Comparison of ENCODE assay signal across 8 mouse cellular contexts in the genomic region with DNA sequence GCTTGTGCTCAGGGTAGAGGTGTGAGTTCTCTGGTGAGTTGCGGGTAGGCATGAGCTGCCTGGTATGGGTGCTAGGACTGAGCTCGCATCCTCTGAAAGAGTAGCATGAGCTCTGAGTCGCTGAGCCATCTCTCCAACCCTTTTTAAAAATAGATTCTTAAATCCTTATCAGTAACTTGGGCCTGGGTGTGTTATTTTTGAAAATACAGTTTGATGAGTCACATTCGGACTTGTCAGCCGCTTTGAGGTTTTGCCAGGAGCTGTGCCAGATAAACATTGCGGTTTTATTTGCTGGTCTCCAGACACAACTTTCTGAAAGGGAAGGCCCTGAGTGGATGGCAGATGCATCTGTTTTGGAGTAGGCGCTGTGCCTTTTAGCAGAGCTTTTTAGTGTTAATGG. TPM values are rescaled to one million over a fixed set of nuclear protein-coding genes. Genes with fewer than 3 reads are reported as not detected.
DNase-seq lines count a peak whose midpoint lies in the region; ATAC-seq and TF ChIP-seq lines count a peak whose summit lies in the region.

No protein-coding gene starts in this region.

- no peaks in the 10 kb centered on the region; the same call in 1 of the 2 replicates for H3K36me3 ChIP-seq in hindbrain, embryonic 11.5 days (ENCODE audit: control insufficient read depth, insufficient read depth, low read length)
- H3K36me3 ChIP-seq in thymus, adult 2 months (ENCODE audit: control insufficient read depth, insufficient read depth, low read length), result peaks cover 7% of the 10 kb centered on the region

- H3K9ac ChIP-seq in hindbrain, embryonic 11.5 days (ENCODE audit: low read depth, low read length), result no peak overlapping the region

- peak; percentile 63 for ATAC-seq in erythroblast, adult 5-6 weeks (replicated peaks; ENCODE audit: low FRiP score, poor library complexity, severe bottlenecking)
- peak; percentile 69 for ATAC-seq in megakaryocyte-erythroid progenitor cell, adult 5-6 weeks (replicated peaks; ENCODE audit: low FRiP score, low TSS enrichment, poor library complexity, severe bottlenecking)
- ATAC-seq in hindbrain, embryonic 11.5 days (ENCODE audit: low FRiP score), result no peak

- no peak overlapping the region for H3K4me2 ChIP-seq in hindbrain, embryonic 11.5 days (replicated peaks; ENCODE audit: low read depth, low read length)

- no peaks in the 10 kb centered on the region for H3K27me3 ChIP-seq in hindbrain, embryonic 11.5 days (ENCODE audit: control insufficient read depth, insufficient read depth, low read length)
- H3K27me3 ChIP-seq in thymus, adult 2 months (ENCODE audit: control insufficient read depth, insufficient read depth, low read length), result no peaks in the 10 kb centered on the region

- H3K27ac ChIP-seq in hindbrain, embryonic 11.5 days (ENCODE audit: low read depth, low read length), result no peak overlapping the region
- no peak overlapping the region for H3K27ac ChIP-seq in thymus, adult 2 months (ENCODE audit: control insufficient read depth, insufficient read depth, low read length)

- H3K4me3 ChIP-seq in hindbrain, embryonic 11.5 days (ENCODE audit: low read depth, low read length), result no peak overlapping the region
- no peak overlapping the region for H3K4me3 ChIP-seq in thymus, adult 2 months (ENCODE audit: control insufficient read depth, insufficient read depth, low read length)

- no peaks in the 10 kb centered on the region for H3K9me3 ChIP-seq in hindbrain, embryonic 11.5 days (ENCODE audit: control insufficient read depth, low read length)

- peak; percentile 54 for DNase-seq in 3134 (ENCODE audit: extremely low read depth, insufficient read length, low spot score)
- DNase-seq in CD4-positive helper T cell, adult 2 months (ENCODE audit: low read depth, low spot score), result peak; percentile 72
- peak; percentile 47 for DNase-seq in induced T-regulatory cell, adult 2 months (ENCODE audit: low read depth)
- DNase-seq in frontal cortex, postnatal 14 days (ENCODE audit: low spot score in 2 of 2), result no peak
- DNase-seq in hindbrain, embryonic 11.5 days (ENCODE audit: low spot score), result no peak
- DNase-seq in thymus, adult 2 months, result no peak

- 92% methylated on average over 7 of the region's 7 CpGs for WGBS in hindbrain, embryonic 11.5 days
- 22% methylated on average over 7 of the region's 7 CpGs for WGBS in thymus, adult 2 months

- H3K4me1 ChIP-seq in hindbrain, embryonic 11.5 days (replicated peaks; ENCODE audit: control insufficient read depth, insufficient read depth, low read length), result peaks cover 5% of the 10 kb centered on the region
- peaks cover 17% of the 10 kb centered on the region for H3K4me1 ChIP-seq in thymus, adult 2 months (replicated peaks; ENCODE audit: control insufficient read depth, insufficient read depth, low read length)

- TF ChIP-seq CTCF in thymus, adult 2 months (IDR thresholded peaks at IDR 0.05; ENCODE audit: borderline replicate concordance, control insufficient read depth, extremely low read depth, insufficient read depth, low read length, poor library complexity), result no peak

- no peak for TF ChIP-seq POLR2A in thymus, adult 2 months (IDR thresholded peaks at IDR 0.05; ENCODE audit: control insufficient read depth, extremely low read depth, insufficient read depth, low read length, poor library complexity)

RNA-seq across cellular contexts. Expression of a gene that starts 51.2 kb away (rescaled TPM):
- total RNA-seq in erythroblast, adult 5-6 weeks (2015; ENCODE audit: low replicate concordance), result not detected in 2 replicates
- total RNA-seq in erythroblast, adult 5-6 weeks (2017; ENCODE audit: low replicate concordance), result not detected in 2 replicates
- not detected in 2 replicates for total RNA-seq in megakaryocyte-erythroid progenitor cell, adult 5-6 weeks (2014; fragmentation: Nextera tagmentation)
- total RNA-seq in megakaryocyte-erythroid progenitor cell, adult 5-6 weeks (2017), result not detected in 2 replicates
- 0.40 and 0.59 TPM in 2 replicates for polyA plus RNA-seq in hindbrain, embryonic 11.5 days (2014; fragmentation: Nextera tagmentation; extraction: Ambion mirVana)
- 0.26 and 0.34 TPM in 2 replicates for polyA plus RNA-seq in thymus, adult 2 months (2012; rRNA removed)

Comparison
In these comparisons a context has a peak if more than half of its experiments do, and no peak if none do; other contexts are left out.
1. DNase-seq: peak in 3134 (single experiment), CD4-positive helper T cell, adult 2 months (single experiment) and induced T-regulatory cell, adult 2 months (single experiment); none in frontal cortex, postnatal 14 days (0 of 2), hindbrain, embryonic 11.5 days (single experiment) and thymus, adult 2 months (single experiment).